Mouse (Mus musculus): ENCODE measurements around the gene Lyrm9.
"Not testable (repeated sequence)": the region's sequence is repeated elsewhere in the genome, so short reads cannot be mapped to it uniquely, and the experiment has no call there.

The Lyrm9 gene

DNA sequence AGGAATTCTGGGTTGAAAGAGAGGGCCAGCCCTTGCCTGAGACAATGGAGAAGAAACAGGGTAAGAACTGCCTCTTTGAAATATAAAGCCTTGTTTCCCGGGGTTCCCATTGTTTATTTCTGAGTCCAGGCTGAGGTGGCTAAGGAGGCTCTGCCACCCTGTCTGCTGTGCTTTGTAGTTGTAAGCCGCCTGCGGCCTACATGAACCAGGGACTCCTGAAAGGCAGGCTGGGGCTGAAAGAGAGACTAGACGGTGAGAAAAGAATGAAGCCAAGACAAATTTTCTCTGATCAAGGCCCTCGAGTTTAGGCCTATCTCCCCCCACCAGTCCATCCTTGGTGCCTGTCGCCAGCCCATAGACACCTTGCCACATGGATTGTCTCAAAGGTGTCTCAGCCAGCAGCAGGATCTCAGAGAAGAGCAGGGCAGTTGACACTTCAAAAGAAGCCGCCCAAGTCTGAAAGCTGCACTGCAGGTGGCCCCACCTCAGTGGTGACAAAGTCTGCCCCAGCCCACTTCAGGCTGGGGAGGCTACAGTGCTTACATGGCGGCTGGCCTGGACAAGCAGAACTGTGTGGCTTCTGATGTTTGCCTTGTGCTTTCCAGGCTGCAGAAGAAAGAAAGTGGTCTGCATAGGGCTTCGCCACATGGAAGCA, 25.0 kb downstream of the Lyrm9 start:
- no peak for DNase-seq (ENCODE audit: low read depth, low spot score)

DNA sequence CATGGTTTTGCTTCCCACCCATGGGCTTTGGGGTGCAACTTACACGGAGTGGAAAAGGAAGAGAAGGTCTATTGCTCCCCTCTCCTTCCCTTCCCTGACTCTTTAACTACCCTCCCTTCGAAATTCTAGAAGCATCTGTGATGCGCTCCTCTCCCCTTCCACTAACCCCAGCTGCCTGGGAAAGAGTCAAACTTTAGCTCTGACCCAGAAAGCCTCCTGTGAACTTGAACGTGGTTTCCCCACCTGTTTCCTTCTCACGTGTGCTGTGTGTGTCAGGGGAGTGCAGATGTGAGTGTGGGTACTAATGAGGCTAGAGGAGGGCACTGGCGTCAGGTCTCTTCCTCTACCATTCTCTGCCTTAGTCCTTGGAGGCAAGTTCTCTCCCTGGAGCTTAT, 25.5 kb downstream of the Lyrm9 start:
- no peak for DNase-seq (ENCODE audit: low read depth, low spot score)

DNA sequence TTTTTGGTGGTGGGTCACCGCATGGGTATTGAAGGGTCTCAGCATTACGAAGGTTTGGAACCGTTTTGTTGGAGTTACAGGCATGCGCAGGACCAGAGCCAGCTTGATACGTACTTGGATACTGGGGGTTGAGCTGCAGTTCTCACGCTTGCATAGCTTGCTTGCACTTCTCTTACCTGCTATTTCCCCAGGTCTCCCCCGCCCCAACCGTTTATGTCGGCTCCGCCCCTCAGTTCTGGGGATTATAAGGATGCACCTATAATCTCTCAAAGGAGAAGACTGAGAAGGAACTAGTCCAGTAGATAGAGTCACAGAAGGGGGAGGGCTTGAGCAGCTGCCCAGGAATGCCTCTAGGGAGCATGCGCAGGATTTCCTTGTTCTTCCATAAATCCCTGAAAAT, 26.1 kb downstream of the Lyrm9 start:
- no peak for DNase-seq (ENCODE audit: low read depth, low spot score)

DNA sequence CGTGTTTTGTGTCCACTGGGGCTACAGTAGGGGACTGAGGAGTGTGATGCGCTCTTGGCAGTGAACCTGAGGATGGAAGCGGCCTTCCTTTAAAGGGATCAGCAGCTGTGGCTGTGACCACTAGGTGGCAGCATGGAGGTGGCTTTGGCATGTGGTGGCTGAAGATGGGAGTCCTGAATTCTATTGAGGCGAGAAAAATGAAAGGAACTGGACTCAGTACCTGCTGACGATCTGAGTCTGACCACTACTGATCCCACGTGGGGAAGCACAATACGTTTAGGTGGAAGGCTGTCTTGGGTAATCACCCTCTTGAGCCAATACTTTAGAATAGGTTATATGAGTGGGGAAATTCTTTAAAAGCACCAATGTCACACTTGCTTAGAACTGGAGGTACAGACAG, 29.9 kb downstream of the Lyrm9 start:
- DNase-seq (ENCODE audit: low read depth, low spot score) = peak; percentile 58

DNA sequence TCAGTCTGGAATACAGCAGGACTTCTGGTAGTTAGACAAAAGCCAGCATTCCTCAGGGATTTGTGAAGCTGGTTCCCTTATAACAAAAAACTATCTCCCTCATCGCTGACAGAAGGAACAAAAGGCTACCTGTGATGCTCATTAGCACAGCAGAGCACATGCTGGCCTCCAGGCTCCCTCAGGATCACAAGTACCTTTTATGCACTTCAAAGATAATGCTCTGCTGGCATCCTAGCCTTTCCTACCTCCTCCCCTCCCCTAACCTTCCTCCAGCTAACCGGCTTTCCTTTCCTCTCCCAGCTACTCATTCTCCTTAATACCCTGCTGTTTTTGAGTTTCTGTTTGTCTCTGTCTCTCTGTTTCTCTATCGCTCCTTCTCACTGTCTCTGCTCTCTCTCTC, 31.2 kb downstream of the Lyrm9 start:
- DNase-seq (ENCODE audit: low read depth, low spot score) = no peak

DNA sequence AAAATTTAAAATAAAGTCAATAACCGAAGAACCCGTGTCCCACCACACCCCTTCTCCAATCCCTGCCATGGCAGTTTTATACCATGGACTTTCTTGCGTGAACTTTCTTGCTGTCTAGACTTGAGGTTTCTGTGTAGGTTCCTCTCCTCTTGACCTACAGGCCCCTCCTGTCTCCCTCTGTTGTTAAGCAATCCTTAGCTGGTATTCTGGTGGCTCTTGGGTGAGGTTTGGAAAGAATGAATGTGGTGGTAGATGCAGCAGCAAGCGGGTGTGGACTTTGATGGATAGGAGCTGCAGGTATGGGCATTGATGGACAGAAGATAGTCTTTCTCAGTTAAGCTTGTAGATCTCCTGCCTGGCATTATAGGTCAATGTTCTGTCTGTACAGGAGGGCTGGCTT, 37.5 kb downstream of the Lyrm9 start:
- no peak for DNase-seq (ENCODE audit: low read depth, low spot score)

DNA sequence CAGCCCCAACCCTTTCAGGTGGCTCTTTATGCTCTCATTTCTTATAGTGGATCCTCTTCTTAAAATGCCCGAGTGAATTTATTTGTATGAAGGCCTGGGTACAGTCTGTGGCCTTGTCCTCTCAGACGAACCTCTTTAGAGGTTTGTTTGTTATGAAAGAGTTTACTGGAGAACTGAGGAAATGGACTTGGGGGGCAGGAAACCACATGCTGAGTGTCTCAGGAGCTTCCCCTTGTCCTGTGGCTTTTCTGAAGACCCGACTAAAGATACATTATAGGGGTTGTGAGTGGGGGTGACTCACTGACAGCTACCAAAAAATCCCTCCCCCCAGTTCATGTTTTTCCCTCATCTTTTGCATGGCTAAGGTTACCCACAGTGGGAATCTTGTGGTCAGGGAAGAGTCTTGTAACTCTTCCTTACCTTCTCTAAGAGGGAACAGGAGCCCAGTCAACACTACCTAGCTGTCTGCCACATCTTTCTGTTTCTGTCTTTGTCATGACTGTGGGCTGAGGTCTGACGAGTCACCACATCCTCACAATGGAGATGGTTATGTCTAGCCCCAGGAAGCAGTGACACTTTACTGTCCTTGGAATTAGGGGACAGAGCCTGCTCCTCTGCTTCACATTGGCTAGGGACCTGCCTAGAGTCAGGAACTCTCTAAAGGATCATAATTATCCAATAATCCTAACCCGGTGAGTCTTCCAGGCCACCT, 38.3 kb downstream of the Lyrm9 start:
- DNase-seq (ENCODE audit: low read depth, low spot score) = no peak

DNA sequence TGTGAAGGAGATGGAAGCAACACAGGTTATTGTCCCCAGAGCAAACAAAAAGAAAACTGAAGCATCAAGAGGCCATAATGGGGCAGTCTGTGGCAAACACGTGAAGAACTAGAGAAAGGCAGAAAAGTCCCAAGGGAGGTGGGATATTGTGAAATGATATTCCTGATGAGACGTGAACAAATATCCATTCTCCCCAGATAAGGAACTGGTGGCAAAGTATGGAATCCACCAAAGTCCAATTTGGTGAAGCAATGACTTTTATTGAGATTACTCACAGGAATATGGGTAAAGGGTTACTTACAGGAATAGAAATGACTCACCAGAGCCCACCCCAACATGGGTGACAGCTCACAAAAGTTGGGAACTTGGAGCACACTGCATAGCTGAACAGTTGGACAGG, 38.9 kb downstream of the Lyrm9 start:
- DNase-seq (ENCODE audit: low read depth, low spot score) = no peak

DNA sequence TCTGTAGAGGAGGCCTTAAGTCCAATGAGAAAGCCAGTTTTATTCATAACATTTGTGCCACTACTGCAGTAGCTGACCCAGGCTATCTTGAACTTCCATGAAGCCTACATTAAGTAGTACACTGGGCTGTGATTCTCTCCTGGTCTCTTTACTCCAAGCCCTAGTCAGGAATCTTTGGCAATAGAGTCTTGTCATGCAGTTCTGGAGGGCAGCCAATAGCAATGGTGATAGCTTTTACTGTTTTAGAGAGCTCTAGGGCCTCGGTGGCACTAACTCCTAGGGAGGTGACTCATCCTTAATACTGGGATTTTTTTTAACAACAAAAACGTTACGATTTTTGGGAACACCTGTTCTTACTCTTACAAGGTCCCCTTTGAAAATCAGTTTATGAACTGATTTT, 40.1 kb downstream of the Lyrm9 start:
- no peak for DNase-seq (ENCODE audit: low read depth, low spot score)

DNA sequence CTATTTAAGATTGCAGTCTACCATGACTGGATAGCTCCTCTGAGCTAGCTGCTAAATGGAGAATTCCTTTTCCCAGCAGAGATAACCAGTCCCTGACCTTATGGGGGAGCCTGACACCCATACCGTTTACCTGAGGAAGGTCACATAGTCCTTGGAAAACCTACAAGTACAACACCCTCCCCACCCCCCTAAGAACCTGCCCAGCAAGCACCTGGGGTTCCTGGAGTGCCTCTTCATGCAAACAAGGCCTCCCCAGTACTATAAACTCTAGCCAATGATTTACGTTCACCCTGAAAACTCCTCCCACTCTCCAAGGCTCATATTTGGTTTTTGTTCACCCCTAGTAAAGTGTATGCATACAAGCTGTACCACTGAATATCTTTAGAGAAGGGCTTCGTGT, 41.3 kb downstream of the Lyrm9 start:
- no peak for DNase-seq (ENCODE audit: low read depth, low spot score)

DNA sequence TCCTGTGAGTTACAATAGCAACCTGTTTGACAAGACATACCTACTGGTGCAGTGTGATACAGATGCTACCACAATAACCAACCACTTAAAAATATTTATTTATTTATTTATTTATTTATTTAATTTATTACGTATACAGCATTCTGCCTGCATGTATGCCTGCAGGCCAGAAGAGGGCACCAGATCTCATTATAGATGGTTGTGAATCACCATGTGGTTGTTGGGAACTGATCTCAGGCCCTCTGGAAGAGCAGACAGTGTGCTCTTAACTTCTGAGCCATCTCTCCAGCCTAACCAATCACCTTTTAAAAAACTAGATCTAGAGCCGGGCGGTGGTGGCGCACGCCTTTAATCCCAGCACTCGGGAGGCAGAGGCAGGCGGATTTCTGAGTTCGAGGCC, 42.8 kb downstream of the Lyrm9 start:
- not testable (repeated sequence) for DNase-seq (ENCODE audit: low read depth, low spot score)

DNA sequence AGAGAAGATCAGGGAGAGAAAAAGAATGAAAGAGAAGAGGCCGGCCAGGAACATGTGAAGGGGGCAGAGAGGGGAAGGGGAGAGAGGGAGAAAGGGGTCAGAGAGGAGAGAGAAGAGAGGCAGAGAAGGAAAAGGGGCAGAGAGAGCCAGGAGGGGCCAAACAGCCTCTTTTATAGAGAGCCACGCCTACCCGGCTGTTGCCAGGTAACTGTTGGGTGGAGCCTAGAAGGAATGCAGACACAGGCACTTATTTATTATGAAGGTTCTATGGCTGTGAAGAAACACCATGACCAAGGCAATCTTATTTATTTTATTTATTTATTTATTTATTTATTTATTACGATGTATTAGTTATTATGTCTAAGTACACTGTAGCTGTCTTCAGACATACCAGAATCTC, 44.5 kb downstream of the Lyrm9 start:
- DNase-seq (ENCODE audit: low read depth, low spot score) = no peak

DNA sequence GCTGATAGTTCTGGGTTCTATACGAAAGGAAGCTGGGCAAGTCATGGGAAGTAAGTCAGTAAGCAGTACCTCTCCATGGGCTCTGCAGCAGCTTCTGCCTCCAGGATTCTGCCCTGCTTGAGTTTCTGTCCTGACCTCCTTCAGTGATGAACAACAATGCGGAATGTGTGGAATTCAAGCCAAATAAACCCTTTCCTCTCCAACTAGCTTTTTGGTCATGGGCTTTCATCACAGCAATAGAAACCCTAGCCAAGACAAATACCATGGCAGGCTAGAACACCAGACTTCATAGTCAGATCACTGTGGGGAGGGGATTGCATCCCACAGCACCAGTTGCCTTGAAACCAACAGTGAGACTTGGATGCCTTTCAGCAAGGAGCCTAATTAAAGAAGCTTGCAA, 46.4 kb downstream of the Lyrm9 start:
- no peak for DNase-seq (ENCODE audit: low read depth, low spot score)

DNA sequence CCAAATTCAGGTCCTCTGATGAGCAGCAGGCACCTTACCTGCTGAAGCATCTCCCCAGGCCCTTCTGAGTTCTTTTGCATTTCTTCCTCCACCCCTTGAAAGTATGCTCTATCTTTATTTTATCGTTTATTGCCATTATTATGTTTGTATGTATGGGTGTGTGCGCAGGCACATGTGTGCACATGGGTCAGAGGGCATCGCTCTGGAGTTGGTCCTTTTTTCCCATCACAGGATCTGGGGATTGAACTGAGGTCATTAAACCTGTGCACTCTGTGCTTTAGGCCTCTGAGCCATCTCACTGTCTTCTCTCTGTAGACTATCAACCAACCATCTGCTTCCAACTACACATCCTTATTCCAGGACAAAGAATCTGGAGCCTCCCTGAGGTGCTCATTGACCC, 53.3 kb downstream of the Lyrm9 start:
- DNase-seq (ENCODE audit: low read depth, low spot score) = no peak

DNA sequence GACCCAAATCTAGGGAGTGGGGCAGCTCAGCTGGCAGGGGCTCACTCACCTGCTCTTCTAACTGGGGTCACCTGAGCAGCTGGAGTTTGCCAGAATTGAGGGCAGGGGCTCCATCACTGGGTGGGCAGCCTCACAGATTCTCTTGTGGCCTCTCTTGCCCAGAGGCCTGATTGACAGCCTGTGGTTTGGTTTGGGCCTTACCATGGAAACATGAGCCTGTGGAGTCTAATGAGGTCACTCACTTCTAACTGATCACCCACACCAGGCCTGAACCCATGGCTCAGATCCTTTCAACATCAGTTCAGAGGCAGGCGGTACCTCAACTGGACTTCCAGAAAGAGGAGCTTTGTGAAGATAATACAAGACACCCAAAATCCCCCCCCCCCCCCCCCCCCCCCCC, 60.3 kb downstream of the Lyrm9 start:
- no peak for DNase-seq (ENCODE audit: low read depth, low spot score)

DNA sequence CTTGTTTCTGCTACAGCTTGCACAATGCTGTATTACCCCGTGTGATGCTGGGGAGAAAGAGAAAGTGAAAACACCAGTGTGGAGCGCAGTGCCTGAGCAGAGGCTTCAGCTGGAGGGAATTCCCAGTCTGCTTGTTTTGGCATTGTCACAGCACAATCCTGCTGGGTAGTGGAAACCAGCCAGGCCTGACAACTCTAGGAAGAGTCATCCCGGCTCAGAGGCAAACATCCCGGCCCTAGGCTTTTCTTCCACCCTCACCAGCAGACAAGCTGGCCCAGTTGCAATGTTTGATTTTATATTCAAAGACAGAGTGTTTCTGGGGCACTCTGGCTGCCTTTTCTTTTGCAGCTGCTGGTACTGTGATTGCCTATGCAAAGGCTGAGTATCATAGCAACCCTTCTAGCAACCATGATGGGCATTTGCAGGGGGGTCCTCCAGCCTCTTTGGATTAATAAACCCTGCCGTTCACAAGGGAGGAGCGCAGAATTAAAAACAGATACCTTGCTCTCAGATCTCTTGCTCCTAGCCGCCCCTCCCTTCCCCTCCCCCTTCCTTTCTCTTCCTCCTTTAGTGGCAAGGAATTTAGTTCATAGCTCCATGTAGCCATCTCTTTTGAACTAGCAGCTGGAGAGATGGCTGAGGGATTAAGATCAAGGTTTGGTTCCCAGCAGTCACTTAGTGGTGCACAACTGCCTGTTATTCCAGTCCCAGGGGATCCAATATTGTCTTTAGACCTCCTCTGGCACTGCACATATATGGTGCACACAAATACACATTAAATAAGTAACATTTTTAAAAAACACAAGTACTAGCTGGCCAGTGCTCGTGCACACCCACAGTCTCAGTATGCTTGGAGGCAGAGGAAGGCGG, 61.0 kb downstream of the Lyrm9 start:
- peak; percentile 79 for DNase-seq (ENCODE audit: low read depth, low spot score)

DNA sequence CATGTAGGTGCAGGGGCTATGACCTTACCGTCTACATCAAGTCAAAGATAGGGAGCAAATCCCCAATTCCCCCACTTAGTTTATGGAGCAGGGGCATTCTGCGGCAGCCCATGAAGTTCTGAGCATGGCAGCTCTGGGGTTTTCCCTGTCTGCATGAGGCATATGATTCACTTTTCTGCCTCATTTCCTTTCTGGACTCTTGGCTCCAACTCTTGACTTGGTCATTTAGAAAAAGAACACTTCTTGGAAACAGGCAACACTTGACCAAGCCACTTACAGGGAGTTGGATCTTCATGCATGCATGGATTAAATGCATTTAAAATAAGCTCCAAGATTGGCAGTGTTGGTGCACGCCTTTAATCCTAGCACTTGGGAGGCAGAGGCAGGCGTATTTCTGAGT, 62.8 kb downstream of the Lyrm9 start:
- no peak for DNase-seq (ENCODE audit: low read depth, low spot score)
